Mouse (Mus musculus) right cerebral cortex, postnatal 36 days (tissue): ENCODE measurements at regions not wholly inside any gene's neighbourhood (a gene's known extent, or its start where the extent isn't known, plus 50 kb on each side); places are given as distances from the start of the nearest gene placed in this dataset.
A peak's percentile ranks its signal among the peaks of the same experiment; 100 is the strongest.

Experiments
- DNase-seq, 2 experiments: peaks; one replicate each; pipeline ENCODE4 v3.0.0; 2022; ENCODE audit warnings: low spot score in 2 of 2, mixed read lengths in 1 of 2

DNA sequence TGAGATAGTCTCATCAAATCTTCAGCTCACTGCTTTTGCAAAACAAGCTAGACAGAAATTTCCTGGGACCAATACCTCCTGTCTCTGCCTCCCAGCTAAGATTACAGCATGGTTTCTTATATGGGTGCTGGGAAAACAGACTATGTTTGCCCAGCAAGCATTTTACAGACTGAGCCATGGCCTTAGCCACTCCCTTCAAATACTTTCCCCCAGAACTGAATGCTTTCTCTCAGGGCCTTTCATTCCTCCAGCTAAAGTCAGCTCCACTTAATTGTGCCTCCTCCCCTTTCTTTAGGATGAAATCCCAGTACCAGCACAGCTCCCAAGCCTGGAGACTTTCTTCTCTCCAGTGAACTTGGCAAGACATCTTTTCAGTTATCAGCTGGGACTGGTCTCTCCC is 232.1 kb downstream of the Tmsb4x start:
- no peak for DNase-seq

DNA sequence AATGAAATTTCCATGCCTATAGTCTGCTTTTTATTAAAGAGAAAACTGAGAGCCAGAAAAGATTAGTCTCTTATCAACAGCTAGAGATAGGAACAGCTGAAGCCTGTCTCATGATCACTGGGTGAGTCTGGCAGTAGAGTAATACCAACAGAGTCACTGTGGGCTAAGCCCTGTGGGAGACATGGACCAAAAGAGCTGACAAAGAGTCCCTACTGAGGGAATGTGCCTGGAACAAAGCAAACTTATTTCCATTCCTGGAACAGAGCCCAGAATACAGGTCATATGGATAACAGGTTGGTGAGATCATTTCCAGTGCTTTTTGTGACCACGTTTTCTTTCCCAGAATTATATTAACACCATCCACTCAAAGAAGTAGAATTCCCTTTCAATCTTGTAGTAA is 237.4 kb downstream of the Tmsb4x start:
- DNase-seq: no peak

DNA sequence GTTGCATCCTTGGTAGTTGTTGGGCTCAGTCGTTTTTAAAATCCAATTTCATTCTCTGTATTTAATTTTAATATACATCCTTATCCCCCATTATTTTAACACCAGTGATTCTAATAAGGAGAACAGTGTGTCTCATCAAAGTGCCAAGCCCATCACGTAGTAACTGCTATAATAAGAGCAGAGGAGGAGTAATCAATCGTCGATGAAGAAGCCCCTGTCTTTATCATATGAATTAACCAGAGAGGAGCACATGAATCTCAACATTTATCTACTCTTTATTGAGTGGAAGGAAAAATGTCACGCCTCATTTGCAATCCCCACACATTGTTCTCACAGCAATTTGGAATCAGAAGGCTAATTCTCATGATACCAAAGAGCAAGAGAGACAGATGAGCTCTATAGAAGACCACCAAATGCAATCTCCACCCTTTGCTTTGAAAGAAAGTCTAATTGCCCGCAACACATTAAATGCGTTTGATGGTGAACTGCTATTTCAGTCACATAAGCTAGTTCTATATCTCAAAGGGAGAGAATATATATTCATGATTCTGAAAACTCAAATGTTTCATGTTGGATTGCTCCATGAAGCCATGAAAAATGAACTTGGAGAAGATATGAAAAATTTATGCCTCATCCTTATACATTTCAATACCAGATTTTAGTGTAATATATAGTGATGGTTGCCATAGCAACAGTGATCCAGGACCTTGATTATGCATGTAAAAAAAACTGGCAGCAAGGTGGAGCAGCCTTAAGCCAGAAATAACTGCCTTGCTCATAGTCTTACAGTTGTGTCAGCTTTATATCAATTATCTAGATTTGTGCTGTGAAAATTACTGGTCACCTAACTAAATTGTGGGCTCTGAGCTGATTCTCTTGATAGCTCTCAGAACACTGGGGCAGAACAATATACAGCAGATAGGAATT is 244.2 kb downstream of the Tmsb4x start:
- DNase-seq: no peak

DNA sequence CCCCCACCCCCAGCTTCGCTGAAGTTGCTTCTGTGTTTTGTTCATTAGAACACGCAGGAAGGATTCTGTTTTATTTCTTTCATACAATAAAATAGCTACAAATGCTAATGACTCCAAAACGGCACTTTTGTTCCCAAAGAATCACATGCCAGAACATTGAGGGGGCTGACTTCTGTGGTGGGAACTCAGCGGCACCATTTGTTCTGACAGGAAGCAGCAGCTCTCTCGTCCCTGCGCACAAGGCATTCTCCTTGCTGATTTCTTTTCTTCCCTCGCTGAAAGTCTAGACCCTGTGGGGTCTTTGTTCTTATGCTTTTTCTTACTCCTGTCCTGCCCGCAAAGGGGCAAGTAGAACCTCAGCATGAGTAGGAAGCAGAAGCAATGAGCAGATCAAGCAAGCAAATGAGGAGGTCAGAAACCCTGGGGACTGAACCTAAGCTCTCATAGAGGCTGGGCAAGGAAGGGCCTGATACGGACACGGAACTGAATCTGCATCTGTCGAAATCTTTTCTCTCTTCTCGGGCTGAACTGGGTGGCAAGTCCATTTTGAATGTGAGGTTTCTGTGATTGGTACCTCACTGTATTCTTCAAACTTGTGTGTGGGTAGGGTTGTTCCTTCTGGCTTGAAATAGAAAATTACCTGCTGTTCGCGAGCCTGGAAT is 256.5 kb downstream of the Tmsb4x start:
- DNase-seq: peak; percentile 18 to 29

DNA sequence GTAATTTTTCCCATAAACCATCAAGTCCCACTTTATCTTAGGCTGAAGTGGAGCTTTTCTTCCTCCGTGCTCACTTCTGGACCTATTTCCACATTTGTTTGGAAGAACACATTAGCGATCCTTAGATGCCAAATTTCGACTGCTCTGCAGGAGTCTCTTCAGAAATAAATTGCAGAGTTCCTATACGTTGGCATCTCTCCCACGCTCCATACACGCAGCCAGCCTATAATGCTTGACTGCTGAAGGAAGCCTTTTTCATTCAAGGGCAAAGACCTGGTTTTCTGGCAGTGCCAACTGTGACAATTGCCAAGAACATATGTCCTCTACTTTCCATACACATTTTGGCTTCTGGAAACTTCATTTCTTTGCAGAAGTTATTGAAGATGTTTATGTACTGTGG is 258.1 kb downstream of the Tmsb4x start:
- DNase-seq: no peak

DNA sequence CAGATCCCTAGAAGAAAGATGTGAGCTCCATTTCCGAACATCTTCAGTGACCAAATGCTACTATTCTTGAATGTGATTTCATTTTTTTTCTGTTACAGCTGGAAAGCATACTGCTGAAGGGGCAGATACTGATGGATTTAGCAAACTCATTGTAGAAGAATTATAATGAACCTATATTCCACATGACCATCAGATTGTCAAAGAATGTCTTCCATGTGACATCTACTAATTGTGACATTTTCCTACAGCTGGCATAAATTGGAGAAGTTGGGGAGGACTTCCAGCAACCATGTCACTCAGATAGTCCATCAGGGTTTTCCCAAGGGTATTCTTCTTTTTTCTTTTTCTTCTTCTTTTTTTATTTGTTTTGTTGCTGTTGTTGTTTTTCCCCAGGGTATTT is 263.2 kb downstream of the Tmsb4x start:
- no peak for DNase-seq

DNA sequence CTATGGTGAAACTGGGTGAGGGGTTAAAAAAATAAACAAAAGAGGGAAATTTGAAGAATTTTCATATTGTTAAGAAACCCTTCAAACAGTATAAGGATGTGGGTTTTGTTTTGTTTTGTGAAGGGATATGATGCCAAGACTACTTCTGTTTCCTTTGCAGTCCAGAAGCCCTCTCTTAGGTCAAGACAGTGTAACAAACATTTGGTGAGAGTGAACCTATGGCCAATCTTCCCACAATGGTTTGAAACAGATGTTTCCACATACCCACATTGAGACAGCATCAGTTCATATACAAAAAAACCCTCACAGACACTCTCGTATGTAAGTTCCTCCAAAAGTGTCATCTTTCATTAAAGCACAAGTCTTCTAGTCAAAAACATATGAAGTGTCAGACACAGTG is 263.6 kb downstream of the Tmsb4x start:
- DNase-seq: no peak

DNA sequence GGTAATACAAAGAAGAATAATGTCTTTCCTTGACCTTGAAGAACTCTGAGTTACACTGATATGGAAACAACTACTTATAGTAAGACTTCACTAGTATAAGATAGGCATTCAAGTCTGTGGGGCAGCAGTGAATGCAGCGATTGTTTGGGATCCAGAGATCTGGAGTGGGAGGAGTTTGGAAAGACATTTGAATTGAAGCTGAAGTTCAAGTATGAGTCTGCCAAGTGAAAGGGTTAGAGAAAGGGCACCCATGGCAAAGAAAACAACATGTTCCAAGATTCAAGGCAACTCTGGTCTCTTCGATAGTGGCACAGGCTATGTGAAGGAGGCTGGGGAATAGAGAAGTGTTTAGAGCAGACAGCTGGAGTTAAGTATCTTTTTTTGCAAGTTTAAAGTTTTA is 275.3 kb downstream of the Tmsb4x start:
- DNase-seq: no peak

DNA sequence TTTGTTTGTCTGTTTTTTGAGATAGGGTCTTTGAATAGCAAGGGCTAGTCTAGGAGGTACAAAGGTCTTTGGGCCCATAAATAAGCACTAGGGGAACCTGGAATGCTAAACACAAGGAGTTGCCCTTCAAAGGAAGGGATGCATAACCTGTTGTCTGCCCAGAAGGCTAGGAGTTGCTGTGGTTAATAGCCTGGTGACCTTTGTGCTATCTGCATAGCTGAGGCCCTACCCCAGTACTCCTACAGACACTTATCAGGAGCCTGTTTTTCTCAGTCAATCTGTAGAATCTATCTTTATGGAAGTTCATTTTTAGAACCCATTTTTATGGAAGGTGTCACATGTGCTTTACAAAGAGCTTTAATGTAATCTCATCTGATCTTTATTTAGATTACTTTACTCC is 276.6 kb downstream of the Tmsb4x start:
- DNase-seq: no peak

DNA sequence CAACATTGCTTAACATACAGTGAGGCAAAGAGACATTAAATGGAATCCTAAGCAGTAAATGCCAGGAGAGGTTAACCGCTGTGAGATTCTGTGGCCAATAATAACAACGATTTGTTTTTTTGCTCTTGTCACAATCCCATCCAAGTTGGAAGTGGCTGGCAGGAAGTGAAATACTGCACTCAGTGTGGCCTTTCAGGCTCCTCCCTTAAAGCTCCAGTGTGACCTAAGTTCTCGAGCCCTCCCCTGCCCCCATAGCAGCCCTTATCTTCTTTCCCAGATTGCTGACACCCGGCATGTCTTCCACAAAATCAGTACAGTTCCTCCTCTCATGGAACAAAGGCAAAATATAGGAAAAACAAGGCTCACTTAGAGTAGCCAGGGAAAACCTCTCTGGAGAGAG is 278.1 kb downstream of the Tmsb4x start:
- DNase-seq: no peak

DNA sequence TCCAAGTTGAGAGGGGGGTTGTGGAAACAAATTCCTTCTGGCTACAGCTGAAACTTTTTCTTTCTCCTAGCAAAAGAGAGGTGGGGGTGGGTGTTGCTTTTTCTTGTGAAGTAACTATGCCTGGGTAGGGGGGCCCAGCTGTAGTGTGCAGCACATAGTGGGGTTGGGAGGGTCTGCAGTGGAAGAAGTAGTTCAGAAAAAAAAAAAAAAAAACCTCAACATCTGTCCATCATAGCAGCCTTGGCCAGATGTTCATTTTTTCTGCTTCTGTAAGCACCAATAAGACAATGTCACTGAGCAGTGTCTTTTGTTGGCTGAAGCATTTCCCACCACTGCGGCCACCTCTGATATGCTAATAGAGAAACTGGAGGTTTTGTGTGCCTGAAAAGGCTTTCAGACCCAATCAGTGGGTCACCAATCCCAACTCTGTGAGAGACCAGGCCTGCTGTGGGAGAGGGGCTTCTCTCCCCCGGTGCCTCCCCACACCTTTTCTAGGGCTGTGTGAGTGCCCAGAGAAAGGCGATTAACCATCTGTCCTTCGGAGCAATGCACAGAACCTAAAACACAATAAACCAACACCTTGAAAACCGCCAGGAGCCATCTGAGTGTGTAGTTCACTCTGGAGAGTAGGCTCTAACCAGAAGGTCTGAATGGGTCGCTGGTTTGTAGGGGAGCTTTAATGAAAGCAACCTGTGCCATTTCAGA is 279.2 kb downstream of the Tmsb4x start:
- no peak for DNase-seq

DNA sequence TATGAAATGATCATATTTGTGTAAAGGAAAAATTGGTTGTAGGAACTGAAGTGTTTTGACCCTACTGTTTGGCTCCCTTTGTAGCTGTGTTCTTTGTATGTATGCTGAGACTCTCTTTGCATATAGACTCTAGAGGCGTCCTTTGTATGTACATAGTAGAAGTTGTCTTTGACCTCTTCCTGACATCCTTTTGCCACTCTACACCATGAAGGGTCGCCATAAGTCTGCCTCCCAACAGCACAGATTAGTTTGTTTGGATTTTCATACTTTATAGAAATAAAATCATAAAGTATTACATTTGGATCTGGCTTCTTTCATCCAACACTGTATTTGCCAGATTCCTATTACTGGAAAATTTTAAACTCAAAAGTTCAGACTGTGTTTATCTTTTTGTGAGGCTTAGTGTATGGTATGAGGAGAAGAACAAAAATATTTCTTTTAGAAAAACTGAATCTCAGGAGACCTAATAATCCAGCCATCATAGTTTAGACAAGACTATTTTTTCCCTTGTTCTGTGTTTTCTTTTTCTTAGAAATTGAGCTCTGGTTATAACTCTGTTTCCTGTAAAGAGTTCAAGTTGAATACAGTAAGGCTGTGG is 293.7 kb downstream of the Tmsb4x start:
- DNase-seq: no peak

DNA sequence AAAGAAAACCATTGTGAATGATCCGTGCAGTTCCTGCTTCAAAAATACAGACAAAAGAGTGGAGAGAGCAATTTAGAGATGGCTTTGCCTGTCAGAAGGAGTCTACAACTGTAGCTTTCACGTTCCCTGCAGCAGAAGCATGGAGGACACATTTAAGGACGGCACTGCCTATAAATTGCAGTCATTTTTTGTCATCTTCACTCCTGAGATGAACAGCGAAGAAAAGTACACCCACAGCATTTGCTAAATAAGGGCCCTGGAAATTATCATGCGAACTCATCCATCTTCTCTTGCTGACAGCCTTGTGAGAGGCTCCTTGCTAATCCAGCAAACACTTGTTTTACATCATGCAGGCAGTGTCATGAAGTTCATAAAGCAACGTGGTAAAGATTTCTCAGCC is 302.5 kb downstream of the Tmsb4x start:
- peak in 1 of 2 experiments; percentile 23 for DNase-seq

DNA sequence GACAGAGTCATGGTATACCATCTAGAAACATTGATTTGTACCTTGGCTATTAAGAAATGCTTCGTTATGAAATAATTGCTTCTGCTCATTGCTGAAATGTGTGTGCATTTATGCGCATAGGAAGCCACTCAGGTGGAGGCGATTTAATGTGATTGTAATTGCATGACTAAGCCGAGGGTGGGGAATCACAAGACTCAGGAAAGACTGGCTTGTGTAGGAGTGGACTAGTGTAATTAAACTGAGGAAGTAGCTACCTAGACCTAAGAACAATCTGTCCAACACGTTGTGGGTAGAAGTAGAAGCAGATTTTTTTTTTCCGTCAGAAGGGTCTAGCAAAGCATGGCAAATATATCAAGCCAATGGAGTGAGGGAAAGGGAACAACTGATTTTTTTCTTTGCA is 308.4 kb downstream of the Tmsb4x start:
- DNase-seq: peak in 1 of 2 experiments; percentile 15

DNA sequence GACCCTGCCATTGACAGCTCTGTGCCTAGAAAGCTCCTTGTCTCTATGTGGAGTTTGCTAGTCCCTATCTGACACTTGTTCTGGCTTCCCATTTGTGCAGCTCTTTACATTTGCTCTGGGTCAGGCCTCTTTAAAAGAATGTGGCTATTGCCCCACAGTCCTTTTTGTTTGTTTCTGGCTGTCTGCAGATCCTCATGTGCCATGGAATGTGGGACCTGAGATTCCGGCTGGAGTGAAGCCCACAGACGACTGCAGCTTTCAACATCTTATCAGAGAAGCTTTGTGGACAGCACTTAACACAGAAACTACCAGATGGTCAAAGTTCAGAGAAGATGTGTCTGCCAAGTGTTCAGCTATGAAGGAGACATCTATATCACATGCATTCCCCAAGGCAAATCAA is 309.7 kb upstream of the Egfl6 start:
- DNase-seq: no peak

DNA sequence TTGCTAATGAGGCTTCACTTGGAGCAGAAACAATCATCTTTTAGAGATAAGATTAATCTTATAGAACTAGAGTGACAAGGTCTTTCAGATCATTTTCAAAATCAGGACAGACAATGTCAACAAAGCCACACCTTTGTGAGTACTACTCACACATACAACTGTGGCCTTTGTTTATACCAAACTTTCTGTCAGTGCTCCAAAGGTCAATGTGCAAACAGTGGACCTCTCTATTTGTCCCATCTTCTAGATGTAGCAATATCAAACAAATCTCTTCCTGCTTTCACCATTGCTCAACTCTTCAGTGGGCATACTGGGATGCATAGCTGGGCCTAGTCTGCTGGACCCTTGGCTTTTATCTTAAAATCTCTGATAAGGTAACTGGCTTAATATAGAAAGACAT is 300.9 kb upstream of the Egfl6 start:
- no peak for DNase-seq

DNA sequence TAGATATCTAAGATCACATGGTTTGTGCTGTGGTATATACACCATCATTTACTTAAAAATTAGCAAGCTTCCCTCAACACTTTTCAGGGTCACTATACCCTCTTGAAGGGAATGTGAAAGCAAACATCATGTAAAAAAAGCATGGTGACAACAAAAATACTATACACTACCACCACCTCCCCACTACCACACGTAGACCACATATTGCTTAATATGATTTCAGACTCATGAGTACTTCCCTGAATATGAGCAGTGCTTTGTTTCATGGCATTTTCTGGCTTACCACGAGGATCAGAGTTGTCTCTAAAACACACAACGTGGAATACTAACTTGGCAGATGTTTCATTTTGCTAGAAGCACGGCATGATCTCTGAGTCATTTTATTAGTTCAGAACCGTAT is 284.0 kb upstream of the Egfl6 start:
- no peak for DNase-seq

DNA sequence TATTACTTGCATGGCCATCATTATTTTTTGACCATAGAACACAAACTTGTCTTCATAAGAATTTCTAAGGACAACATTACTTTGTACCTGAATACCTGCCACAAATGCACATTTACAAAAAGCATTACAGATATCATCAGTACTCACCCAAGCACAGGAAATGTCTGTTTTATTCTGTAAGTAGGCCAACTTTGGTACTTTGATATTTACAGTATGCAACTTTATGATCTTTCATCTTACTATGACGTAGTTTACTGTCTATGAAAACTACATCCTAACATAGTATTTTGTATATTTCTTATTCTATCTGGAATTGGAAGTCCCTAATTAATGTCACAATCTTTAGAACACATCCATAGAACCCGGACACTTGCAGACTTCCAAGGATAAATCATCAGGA is 282.2 kb upstream of the Egfl6 start:
- no peak for DNase-seq
